Mouse (Mus musculus) megakaryocyte, embryonic 14.5 days (primary cell): ENCODE measurements at regions not wholly inside any gene's neighbourhood (a gene's known extent, or its start where the extent isn't known, plus 50 kb on each side); places are given as distances from the start of the nearest gene placed in this dataset.

Source experiments
- FLI1 ChIP-seq: IDR thresholded peaks from 2 replicates; pipeline ENCODE4 v1.6.1; 2012; ENCODE audit warnings: low read length, inconsistent platforms, mixed read lengths
- GATA1 ChIP-seq: IDR thresholded peaks from 3 replicates; pipeline ENCODE4 v1.6.1; 2012; ENCODE audit warnings: mixed read lengths, low read length, inconsistent platforms, borderline replicate concordance

GRCm38 (mm10) chr1:92250594-92251463 lies 55.3 kb upstream of the Hdac4 start:
- TF ChIP-seq GATA1: no peak
- TF ChIP-seq FLI1: no peak
